Mouse (Mus musculus): Measurements from ENCODE around the gene Rab8a. TPM values are rescaled to one million over a fixed set of nuclear protein-coding genes. Genes with fewer than 3 reads are reported as not detected.

The Rab8a gene
- polyA plus RNA-seq, 1 experiment = 122 TPM

DNA sequence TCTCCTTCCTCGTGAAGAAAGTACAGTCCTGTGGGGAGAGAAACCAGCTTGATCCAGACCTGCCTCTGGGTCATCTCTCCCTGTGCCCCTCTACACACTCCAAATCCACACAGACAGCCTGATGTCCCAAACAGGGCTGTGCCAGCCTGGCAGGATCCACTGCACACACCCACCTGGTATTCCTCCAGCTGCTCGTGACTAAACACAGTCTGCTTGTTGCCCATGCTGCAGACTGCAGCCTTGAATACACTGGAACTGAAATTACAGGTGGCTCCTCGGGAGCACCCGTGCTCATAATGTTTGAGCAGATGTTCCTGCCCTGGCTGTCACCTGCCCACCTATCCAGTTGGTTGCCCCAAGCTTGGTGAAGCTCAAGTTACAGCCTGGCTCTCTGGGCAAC is 51.8 kb downstream of the Rab8a start, which contains the start of gene Cib3:
Gene Cib3 (minus strand): TSS at position 87 of the 400 bp plus-strand sequence.
- Histone ChIP-seq H3K36me3 (ENCODE audit: control insufficient read depth, insufficient read depth) (no peaks in the 10 kb centered on the region), H3K79me3 (ENCODE audit: low read depth) (no peaks in the 10 kb centered on the region), H3ac (ENCODE audit: control insufficient read depth, insufficient read length, low read depth) (no peak within 1 kb of the TSS), H3K4me3 (ENCODE audit: insufficient read depth, poor library complexity, severe bottlenecking) (no peak within 1 kb of the TSS), H3K79me2 (ENCODE audit: control insufficient read depth, insufficient read depth) (no peaks in the 10 kb centered on the region), H3K27me3 (ENCODE audit: control insufficient read depth, insufficient read depth, insufficient read length) (peaks cover 16% of the 10 kb centered on the region)
- TF ChIP-seq FOSL1 (IDR thresholded peaks at IDR 0.05; ENCODE audit: insufficient read depth, low read length, poor library complexity, severe bottlenecking) (no peak), CTCF (IDR thresholded peaks at IDR 0.05; ENCODE audit: control insufficient read depth, insufficient read depth, insufficient read length) (no peak)

DNA sequence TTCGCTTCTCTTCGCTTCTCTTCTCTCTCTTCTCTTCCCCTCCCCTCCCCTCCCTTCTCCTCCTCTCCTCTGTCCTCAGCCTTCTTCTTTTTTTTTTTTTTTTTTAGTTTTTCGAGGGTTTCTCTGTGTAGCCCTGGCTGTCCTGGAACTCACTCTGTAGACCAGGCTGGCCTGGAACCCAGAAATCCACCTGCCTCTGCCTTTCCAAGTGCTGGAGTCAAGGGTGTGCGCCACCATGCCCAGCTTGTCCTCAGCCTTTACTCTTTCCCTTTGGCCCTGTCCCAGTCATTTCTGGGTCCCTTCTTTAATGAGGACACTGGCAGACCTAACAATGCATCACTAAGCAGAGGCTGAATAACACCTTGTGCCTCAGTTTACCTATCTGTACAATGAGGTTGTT is 52.5 kb downstream of the Rab8a start, which contains the start of gene Gm11034:
Gene Gm11034 (minus strand): TSS at position 101 of the 400 bp plus-strand sequence.
- Histone ChIP-seq H3K27me3 (ENCODE audit: control insufficient read depth, insufficient read depth, insufficient read length) (peaks cover 16% of the 10 kb centered on the region), H3K79me3 (ENCODE audit: low read depth) (no peaks in the 10 kb centered on the region), H3K4me3 (ENCODE audit: insufficient read depth, poor library complexity, severe bottlenecking) (no peak within 1 kb of the TSS), H3K79me2 (ENCODE audit: control insufficient read depth, insufficient read depth) (no peaks in the 10 kb centered on the region), H3ac (ENCODE audit: control insufficient read depth, insufficient read length, low read depth) (no peak within 1 kb of the TSS), H3K36me3 (ENCODE audit: control insufficient read depth, insufficient read depth) (no peaks in the 10 kb centered on the region)
- TF ChIP-seq CTCF (IDR thresholded peaks at IDR 0.05; ENCODE audit: control insufficient read depth, insufficient read depth, insufficient read length) = no peak
- no peak for TF ChIP-seq MYOG (IDR thresholded peaks at IDR 0.05; ENCODE audit: control insufficient read depth, extremely low read depth, insufficient read length)
- TF ChIP-seq FOSL1 (IDR thresholded peaks at IDR 0.05; ENCODE audit: insufficient read depth, low read length, poor library complexity, severe bottlenecking) = no peak
- TF ChIP-seq USF1 (IDR thresholded peaks at IDR 0.05; ENCODE audit: low read depth) = no peak
- TF ChIP-seq CEBPB (IDR thresholded peaks at IDR 0.05; ENCODE audit: low read depth) = no peak
- no peak for TF ChIP-seq MAX (IDR thresholded peaks at IDR 0.05)
- TF ChIP-seq MYOD1 (IDR thresholded peaks at IDR 0.05; ENCODE audit: control insufficient read depth, insufficient read length, low read depth) = no peak

DNA sequence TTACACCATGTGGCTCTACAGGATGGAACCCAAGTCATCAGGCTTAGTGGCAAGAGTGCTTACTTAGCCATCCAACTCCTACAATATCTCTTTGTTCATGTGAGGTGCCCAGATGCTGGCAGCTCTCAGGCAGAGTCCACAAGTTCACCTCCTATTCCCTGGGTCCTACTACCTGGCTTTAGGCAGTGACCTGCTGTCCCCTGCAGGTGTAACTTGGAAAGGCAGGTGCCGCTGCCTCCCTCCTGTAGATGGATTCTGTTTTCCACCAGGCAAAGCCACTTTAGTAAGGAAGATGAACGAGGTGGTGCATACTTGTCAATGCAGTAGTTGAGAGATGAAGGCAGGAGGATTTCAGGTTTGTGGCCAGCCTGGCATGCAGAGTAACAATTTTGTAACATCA is 54.1 kb downstream of the Rab8a start:
- Histone ChIP-seq H3K36me3 (ENCODE audit: control insufficient read depth, insufficient read depth) (no peaks in the 10 kb centered on the region), H3K79me3 (ENCODE audit: low read depth) (peaks cover 4% of the 10 kb centered on the region), H3K79me2 (ENCODE audit: control insufficient read depth, insufficient read depth) (peaks cover 5% of the 10 kb centered on the region), H3K4me3 (ENCODE audit: insufficient read depth, poor library complexity, severe bottlenecking) (no peak overlapping the region), H3K27me3 (ENCODE audit: control insufficient read depth, insufficient read depth, insufficient read length) (peaks cover 16% of the 10 kb centered on the region), H3ac (ENCODE audit: control insufficient read depth, insufficient read length, low read depth) (no peak overlapping the region)
- TF ChIP-seq MYOD1 (IDR thresholded peaks at IDR 0.05; ENCODE audit: control insufficient read depth, insufficient read length, low read depth) (no peak), USF1 (IDR thresholded peaks at IDR 0.05; ENCODE audit: low read depth) (no peak), CTCF (IDR thresholded peaks at IDR 0.05; ENCODE audit: control insufficient read depth, insufficient read depth, insufficient read length) (no peak), CEBPB (IDR thresholded peaks at IDR 0.05; ENCODE audit: low read depth) (no peak), MYOG (IDR thresholded peaks at IDR 0.05; ENCODE audit: control insufficient read depth, extremely low read depth, insufficient read length) (no peak), FOSL1 (IDR thresholded peaks at IDR 0.05; ENCODE audit: insufficient read depth, low read length, poor library complexity, severe bottlenecking) (no peak), MAX (IDR thresholded peaks at IDR 0.05) (no peak)

DNA sequence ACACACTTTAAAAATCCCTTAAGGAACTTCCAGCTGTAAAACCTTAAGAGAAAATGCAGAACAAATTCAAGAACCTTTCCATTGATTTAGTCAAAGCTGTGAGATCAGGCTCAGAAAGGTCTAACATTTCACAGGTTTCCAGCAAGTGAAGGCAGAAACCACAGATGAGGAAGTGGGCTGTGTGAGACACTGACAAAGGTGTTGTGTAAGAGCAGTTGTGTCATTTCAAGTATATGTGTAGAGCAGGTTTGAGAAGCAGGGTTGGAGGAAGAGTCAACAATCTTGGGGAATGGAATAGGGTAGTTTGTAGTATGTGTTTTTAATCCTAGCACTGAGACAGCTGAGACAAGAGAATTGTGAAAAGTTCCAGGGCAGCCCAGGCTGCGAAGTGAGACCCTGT is 54.9 kb downstream of the Rab8a start:
- Histone ChIP-seq H3K36me3 (ENCODE audit: control insufficient read depth, insufficient read depth) (no peaks in the 10 kb centered on the region), H3K79me2 (ENCODE audit: control insufficient read depth, insufficient read depth) (peaks cover 13% of the 10 kb centered on the region), H3K27me3 (ENCODE audit: control insufficient read depth, insufficient read depth, insufficient read length) (peaks cover 16% of the 10 kb centered on the region), H3K4me3 (ENCODE audit: insufficient read depth, poor library complexity, severe bottlenecking) (no peak overlapping the region), H3K79me3 (ENCODE audit: low read depth) (peaks cover 12% of the 10 kb centered on the region), H3ac (ENCODE audit: control insufficient read depth, insufficient read length, low read depth) (no peak overlapping the region)
- no peak for TF ChIP-seq CEBPB (IDR thresholded peaks at IDR 0.05; ENCODE audit: low read depth)
- no peak for TF ChIP-seq MYOD1 (IDR thresholded peaks at IDR 0.05; ENCODE audit: control insufficient read depth, insufficient read length, low read depth)

DNA sequence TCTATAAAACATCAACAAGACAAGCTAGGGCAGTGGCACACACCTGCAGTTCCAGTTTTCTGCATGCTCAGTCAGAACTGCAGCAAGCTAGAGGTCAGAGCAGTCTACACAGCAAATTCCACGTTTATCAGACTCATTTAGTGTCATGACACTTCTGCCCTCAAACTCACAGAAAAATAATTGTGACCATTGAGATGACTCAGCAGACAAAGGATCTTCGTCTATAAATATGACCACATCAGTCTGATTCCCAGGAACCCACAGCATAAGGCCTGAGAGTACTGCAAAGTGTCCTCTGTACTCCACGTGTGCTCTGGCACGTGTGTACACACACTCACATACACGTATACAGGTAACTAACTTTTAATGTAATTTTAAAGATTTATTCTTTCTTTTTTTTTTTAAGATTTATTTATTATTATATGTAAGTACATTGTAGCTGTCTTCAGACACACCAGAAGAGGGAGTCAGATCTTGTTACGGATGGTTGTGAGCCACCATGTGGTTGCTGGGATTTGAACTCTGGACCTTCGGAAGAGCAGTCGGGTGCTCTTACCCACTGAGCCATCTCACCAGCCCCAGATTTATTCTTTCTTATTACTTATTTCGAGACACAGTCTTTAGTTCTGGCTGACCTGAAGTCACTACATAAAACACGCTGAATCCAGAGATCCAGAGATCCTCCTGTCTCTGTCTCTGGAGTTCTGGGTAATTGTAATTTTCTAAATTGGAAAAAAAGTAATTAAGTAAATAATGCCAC is 58.0 kb downstream of the Rab8a start:
- TF ChIP-seq CTCF (IDR thresholded peaks at IDR 0.05; ENCODE audit: control insufficient read depth, insufficient read depth, insufficient read length) (no peak), MYOG (IDR thresholded peaks at IDR 0.05; ENCODE audit: control insufficient read depth, extremely low read depth, insufficient read length) (no peak), CEBPB (IDR thresholded peaks at IDR 0.05; ENCODE audit: low read depth) (no peak), FOSL1 (IDR thresholded peaks at IDR 0.05; ENCODE audit: insufficient read depth, low read length, poor library complexity, severe bottlenecking) (no peak), USF1 (IDR thresholded peaks at IDR 0.05; ENCODE audit: low read depth) (no peak)
- H3ac ChIP-seq (ENCODE audit: control insufficient read depth, insufficient read length, low read depth) = no peak overlapping the region
- H3K36me3 ChIP-seq (ENCODE audit: control insufficient read depth, insufficient read depth) = peaks cover 20% of the 10 kb centered on the region
- peaks cover 20% of the 10 kb centered on the region for H3K79me3 ChIP-seq (ENCODE audit: low read depth)
- peaks cover 27% of the 10 kb centered on the region for H3K79me2 ChIP-seq (ENCODE audit: control insufficient read depth, insufficient read depth)
- peaks cover 10% of the 10 kb centered on the region for H3K27me3 ChIP-seq (ENCODE audit: control insufficient read depth, insufficient read depth, insufficient read length)
- H3K4me3 ChIP-seq (ENCODE audit: insufficient read depth, poor library complexity, severe bottlenecking) = no peak overlapping the region

All from C2C12 (cell line).